Mouse (Mus musculus) forebrain, embryonic 14.5 days (tissue): ENCODE data around the gene Ahcyl2. TPM values are rescaled to one million over a fixed set of nuclear protein-coding genes. Genes with fewer than 3 reads are reported as not detected.
A peak's percentile ranks its signal among the peaks of the same experiment; 100 is the strongest.

Experiments
- ATAC-seq: fragments of 200-750 bp; cut with Nextera tagmentation; 2 replicates; pipeline ENCODE4 v1.8.0; 2017; ENCODE audit warnings: mild to moderate bottlenecking, moderate library complexity
- DNase-seq: peaks from one replicate; pipeline ENCODE4 v3.0.0-alpha.2; 2015; ENCODE audit warnings: low spot score
- H3K27ac ChIP-seq: fragments of 300-500 bp; sonication (generic); 2 replicates; pipeline ENCODE4 v1.5.1; 2014; ENCODE audit warnings: low read depth, mild to moderate bottlenecking, control low read depth, low read length, moderate library complexity
- H3K27me3 ChIP-seq: fragments of 300-500 bp; sonication (generic); replicated peaks from 2 replicates; pipeline ENCODE4 v1.6.1; 2014; ENCODE audit warnings: low read length, control low read depth, mixed read lengths; ENCODE audit not compliant: control insufficient read depth, insufficient read depth
- H3K36me3 ChIP-seq: fragments of 300-500 bp; sonication (generic); 2 replicates; pipeline ENCODE4 v1.6.1; 2014; ENCODE audit warnings: low read length, control low read depth; ENCODE audit not compliant: control insufficient read depth, insufficient read depth
- H3K4me1 ChIP-seq: fragments of 300-500 bp; sonication (generic); 2 replicates; pipeline ENCODE4 v1.6.1; 2014; ENCODE audit warnings: antibody characterized with exemption, low read length, control low read depth; ENCODE audit not compliant: control insufficient read depth, insufficient read depth
- H3K4me2 ChIP-seq: fragments of 300-500 bp; sonication (generic); 2 replicates; pipeline ENCODE4 v1.6.1; 2014; ENCODE audit warnings: mild to moderate bottlenecking, control low read depth, low read length
- H3K4me3 ChIP-seq: fragments of 300-500 bp; sonication (generic); 2 replicates; pipeline ENCODE4 v1.5.1; 2014; ENCODE audit warnings: low read depth, low read length, control low read depth
- H3K9ac ChIP-seq: fragments of 300-500 bp; sonication (generic); 2 replicates; pipeline ENCODE4 v1.6.1; 2014; ENCODE audit warnings: mild to moderate bottlenecking, low read length, control low read depth, moderate library complexity
- H3K9me3 ChIP-seq: fragments of 300-500 bp; sonication (generic); replicated peaks from 2 replicates; pipeline ENCODE4 v1.6.1; 2016; ENCODE audit warnings: low read length, control low read depth, mixed read lengths; ENCODE audit not compliant: control insufficient read depth
- WGBS: fragments of 180-500 bp; shearing (Covaris S2); extraction: QIAGEN DNeasy Blood & Tissue Kit; methylation state at CpG from one replicate; pipeline ENCODE4 v1.1.7; 2014; 5-methylcytosine and 5-hydroxymethylcytosine counted together
- polyA plus RNA-seq: library from polyadenylated mRNA; unstranded; fragments of >200 nt; fragmentation: Nextera tagmentation; extraction: Ambion mirVana; gene quantifications from 2 replicates; pipeline ENCODE4 v1.2.1, GENCODE M21; 2014

Gene Ahcyl2
- polyA plus RNA-seq, 1 experiment from 2014 or later: 8.6 TPM

- no peaks in the 10 kb centered on the region for H3K36me3 ChIP-seq
- ATAC-seq (no peak), DNase-seq (no peak)
- H3K9me3 ChIP-seq: no peaks in the 10 kb centered on the region
- H3K4me1 ChIP-seq: no peaks in the 10 kb centered on the region
- no peak overlapping the region for H3K27ac ChIP-seq
- H3K4me2 ChIP-seq: no peak overlapping the region
- 80% methylated on average over 5 of the region's 5 CpGs for WGBS
- H3K27me3 ChIP-seq: no peaks in the 10 kb centered on the region
- no peak overlapping the region for H3K9ac ChIP-seq
- H3K4me3 ChIP-seq: no peak overlapping the region
Measured at GRCm38 (mm10) chr6:29847643-29848166, 79.9 kb downstream of the Ahcyl2 start.

GRCm38 (mm10) chr6:29848808-29849207 is 81.0 kb downstream of the Ahcyl2 start:
- Histone ChIP-seq H3K4me3 (no peak overlapping the region), H3K9me3 (no peaks in the 10 kb centered on the region), H3K27me3 (no peaks in the 10 kb centered on the region), H3K4me2 (no peak overlapping the region), H3K4me1 (no peaks in the 10 kb centered on the region), H3K27ac (no peak overlapping the region), H3K9ac (no peak overlapping the region), H3K36me3 (no peaks in the 10 kb centered on the region)
- no peak for ATAC-seq
- WGBS: 86% methylated on average over 3 of the region's 3 CpGs
- DNase-seq: no peak

- Histone ChIP-seq H3K27me3 (no peaks in the 10 kb centered on the region), H3K4me2 (no peak overlapping the region), H3K4me1 (no peaks in the 10 kb centered on the region), H3K36me3 (no peaks in the 10 kb centered on the region), H3K27ac (no peak overlapping the region), H3K9ac (no peak overlapping the region), H3K9me3 (no peaks in the 10 kb centered on the region), H3K4me3 (no peak overlapping the region)
- WGBS: 87% methylated on average over 1 of the region's 1 CpGs
- DNase-seq (no peak), ATAC-seq (no peak)
Measured at GRCm38 (mm10) chr6:29850096-29850495, 82.3 kb downstream of the Ahcyl2 start.

- no peak overlapping the region for H3K27ac ChIP-seq
- no peaks in the 10 kb centered on the region for H3K36me3 ChIP-seq
- H3K9me3 ChIP-seq: no peaks in the 10 kb centered on the region
- no peak overlapping the region for H3K4me3 ChIP-seq
- no peaks in the 10 kb centered on the region for H3K27me3 ChIP-seq
- no peaks in the 10 kb centered on the region for H3K4me1 ChIP-seq
- DNase-seq: no peak
- no peak overlapping the region for H3K9ac ChIP-seq
- no peak overlapping the region for H3K4me2 ChIP-seq
- ATAC-seq: no peak
- WGBS: 53% methylated on average over 2 of the region's 2 CpGs
Measured at GRCm38 (mm10) chr6:29850747-29851146, 82.9 kb downstream of the Ahcyl2 start.

GRCm38 (mm10) chr6:29851873-29852272 is 84.1 kb downstream of the Ahcyl2 start:
- no peak for ATAC-seq
- DNase-seq: no peak
- no peaks in the 10 kb centered on the region for H3K36me3 ChIP-seq
- H3K27me3 ChIP-seq: no peaks in the 10 kb centered on the region
- H3K27ac ChIP-seq: no peak overlapping the region
- no peak overlapping the region for H3K9ac ChIP-seq
- H3K4me2 ChIP-seq: no peak overlapping the region
- H3K4me3 ChIP-seq: no peak overlapping the region
- H3K9me3 ChIP-seq: no peaks in the 10 kb centered on the region
- 85% methylated on average over 3 of the region's 3 CpGs for WGBS
- no peaks in the 10 kb centered on the region for H3K4me1 ChIP-seq

- ATAC-seq (peak; percentile 76; the same call in 1 of the 2 replicates), DNase-seq (peak; percentile 88)
- Histone ChIP-seq H3K4me3 (no peak overlapping the region), H3K4me1 (no peaks in the 10 kb centered on the region), H3K27ac (no peak overlapping the region), H3K4me2 (no peak overlapping the region), H3K9ac (peak overlapping the region; percentile 50), H3K27me3 (no peaks in the 10 kb centered on the region), H3K36me3 (no peaks in the 10 kb centered on the region), H3K9me3 (no peaks in the 10 kb centered on the region)
- 38% methylated on average over 12 of the region's 12 CpGs for WGBS
Measured at GRCm38 (mm10) chr6:29853213-29853899, 85.5 kb downstream of the Ahcyl2 start.

GRCm38 (mm10) chr6:29853900-29854390 is 86.1 kb downstream of the Ahcyl2 start:
- Histone ChIP-seq H3K9me3 (no peaks in the 10 kb centered on the region), H3K4me2 (no peak overlapping the region), H3K36me3 (no peaks in the 10 kb centered on the region), H3K4me3 (no peak overlapping the region), H3K4me1 (no peaks in the 10 kb centered on the region), H3K9ac (no peak overlapping the region), H3K27me3 (no peaks in the 10 kb centered on the region), H3K27ac (no peak overlapping the region)
- no peak for ATAC-seq
- DNase-seq: no peak
- WGBS: 96% methylated on average over 6 of the region's 6 CpGs

GRCm38 (mm10) chr6:29858619-29859018 is 90.8 kb downstream of the Ahcyl2 start:
- Histone ChIP-seq H3K9ac (no peak overlapping the region), H3K36me3 (no peaks in the 10 kb centered on the region), H3K9me3 (no peaks in the 10 kb centered on the region), H3K27ac (no peak overlapping the region), H3K4me1 (no peaks in the 10 kb centered on the region), H3K27me3 (no peaks in the 10 kb centered on the region), H3K4me3 (no peak overlapping the region), H3K4me2 (no peak overlapping the region)
- ATAC-seq (no peak), DNase-seq (no peak)
- WGBS: 77% methylated on average over 6 of the region's 6 CpGs

GRCm38 (mm10) chr6:29859344-29859743 is 91.5 kb downstream of the Ahcyl2 start:
- H3K27me3 ChIP-seq: no peaks in the 10 kb centered on the region
- peak; percentile 27 for DNase-seq
- WGBS: 30% methylated on average over 4 of the region's 4 CpGs

More at GRCm38 (mm10) chr6:29859344-29859743, 91.5 kb downstream of the Ahcyl2 start:
- Histone ChIP-seq H3K9ac (no peak overlapping the region), H3K4me3 (no peak overlapping the region), H3K36me3 (no peaks in the 10 kb centered on the region), H3K4me2 (no peak overlapping the region), H3K27ac (no peak overlapping the region), H3K4me1 (no peaks in the 10 kb centered on the region), H3K9me3 (no peaks in the 10 kb centered on the region)
- ATAC-seq: no peak
